Mouse (Mus musculus) liver, adult 2 months (tissue): ENCODE results near the gene Tdrd6. TPM values are rescaled to one million over a fixed set of nuclear protein-coding genes. Genes with fewer than 3 reads are reported as not detected.

Experiments
- DNase-seq: peaks from one replicate; pipeline ENCODE4 v3.0.0-alpha.2; 2011; ENCODE audit warnings: low read depth, low spot score; ENCODE audit errors: extremely low read depth
- H3K27ac ChIP-seq: fragments of 200-500 bp; replicated peaks from 2 replicates; pipeline ENCODE4 v1.5.1; 2012; ENCODE audit warnings: low read depth, mild to moderate bottlenecking, control low read depth, inconsistent platforms, low read length; ENCODE audit not compliant: insufficient read depth
- H3K27me3 ChIP-seq: fragments of 200-500 bp; 2 replicates; pipeline ENCODE4 v1.6.1; 2012; ENCODE audit warnings: mild to moderate bottlenecking, moderate library complexity, low read length, inconsistent platforms; ENCODE audit not compliant: control insufficient read depth, insufficient read depth
- H3K36me3 ChIP-seq: fragments of 200-500 bp; 2 replicates; pipeline ENCODE4 v1.6.1; 2012; ENCODE audit warnings: low read length, inconsistent platforms; ENCODE audit not compliant: control insufficient read depth, insufficient read depth
- H3K4me1 ChIP-seq: fragments of 200-500 bp; 2 replicates; pipeline ENCODE4 v1.6.1; 2011; ENCODE audit warnings: low read length; ENCODE audit not compliant: control insufficient read depth, insufficient read depth
- H3K4me3 ChIP-seq: fragments of 200-500 bp; 2 replicates; pipeline ENCODE4 v1.5.1; 2011; ENCODE audit warnings: low read depth, mild to moderate bottlenecking, control low read depth, low read length, moderate library complexity; ENCODE audit not compliant: insufficient read depth
- H3K79me2 ChIP-seq: fragments of 200-500 bp; 2 replicates; pipeline ENCODE4 v1.6.1; 2012; ENCODE audit warnings: inconsistent platforms, mild to moderate bottlenecking, low read length, moderate library complexity; ENCODE audit not compliant: control insufficient read depth, insufficient read depth
- H3K9ac ChIP-seq: fragments of 200-500 bp; 2 replicates; pipeline ENCODE4 v1.6.1; 2012; ENCODE audit warnings: low read depth, mild to moderate bottlenecking, control low read depth, inconsistent platforms, low read length
- CTCF ChIP-seq: fragments of 200-500 bp; IDR thresholded peaks from 2 replicates; pipeline ENCODE4 v1.5.1; 2011; ENCODE audit warnings: low read depth, low read length, control low read depth
- POLR2A ChIP-seq: fragments of 200-500 bp; IDR thresholded peaks from 2 replicates; pipeline ENCODE4 v1.6.1; 2011; ENCODE audit warnings: low read length, control low read depth; ENCODE audit not compliant: insufficient read depth; ENCODE audit errors: extremely low read depth
- WGBS: fragments of 180-500 bp; shearing (Covaris S2); methylation state at CpG from one replicate; pipeline ENCODE4 v1.1.7; 2018; 5-methylcytosine and 5-hydroxymethylcytosine counted together
- polyA plus RNA-seq: library from polyadenylated mRNA; depleted of rRNA; stranded (reverse); fragments of >200 nt; gene quantifications from 2 replicates; pipeline ENCODE4 v1.2.3, GENCODE M21; 2012
- total RNA-seq: library from RNA; depleted of rRNA; stranded (reverse); fragments of >200 nt; gene quantifications from 2 replicates; pipeline ENCODE4 v1.2.3, GENCODE M21; 2014

The Tdrd6 gene
- total and polyA plus RNA-seq, 2 experiments = not detected

GRCm38 (mm10) chr17:43646925-43647324, 16.8 kb upstream of the Tdrd6 start:
- TF ChIP-seq CTCF (no peak), POLR2A (no peak)
- no peak overlapping the region for H3K9ac ChIP-seq
- WGBS = 75% methylated on average over 5 of the region's 5 CpGs
- no peak for DNase-seq
- no peaks in the 10 kb centered on the region for H3K36me3 ChIP-seq
- H3K4me1 ChIP-seq = peaks cover 5% of the 10 kb centered on the region
- H3K27ac ChIP-seq = no peak overlapping the region
- H3K4me3 ChIP-seq = no peak overlapping the region
- no peaks in the 10 kb centered on the region for H3K27me3 ChIP-seq
- H3K79me2 ChIP-seq = no peaks in the 10 kb centered on the region

GRCm38 (mm10) chr17:43645136-43645535, 15.0 kb upstream of the Tdrd6 start:
- Histone ChIP-seq H3K9ac (no peak overlapping the region), H3K4me3 (no peak overlapping the region), H3K36me3 (no peaks in the 10 kb centered on the region), H3K79me2 (no peaks in the 10 kb centered on the region), H3K27me3 (no peaks in the 10 kb centered on the region), H3K4me1 (peaks cover 5% of the 10 kb centered on the region), H3K27ac (no peak overlapping the region)
- DNase-seq = no peak
- 91% methylated on average over 3 of the region's 3 CpGs for WGBS
- TF ChIP-seq POLR2A (no peak), CTCF (no peak)

- no peak for TF ChIP-seq POLR2A
- TF ChIP-seq CTCF = no peak
Observed at GRCm38 (mm10) chr17:43644375-43644774, 14.3 kb upstream of the Tdrd6 start.

GRCm38 (mm10) chr17:43643191-43643590, 13.1 kb upstream of the Tdrd6 start:
- no peak for TF ChIP-seq CTCF
- TF ChIP-seq POLR2A = no peak
- H3K4me1 ChIP-seq = peaks cover 5% of the 10 kb centered on the region
- no peaks in the 10 kb centered on the region for H3K27me3 ChIP-seq
- no peaks in the 10 kb centered on the region for H3K79me2 ChIP-seq
- no peak for DNase-seq
- WGBS = 90% methylated on average over 7 of the region's 7 CpGs
- H3K4me3 ChIP-seq = no peak overlapping the region
- H3K27ac ChIP-seq = no peak overlapping the region
- no peak overlapping the region for H3K9ac ChIP-seq
- no peaks in the 10 kb centered on the region for H3K36me3 ChIP-seq

More at GRCm38 (mm10) chr17:43644375-43644774, 14.3 kb upstream of the Tdrd6 start:
- H3K27me3 ChIP-seq = no peaks in the 10 kb centered on the region
- WGBS = 9% methylated on average over 7 of the region's 7 CpGs
- H3K4me3 ChIP-seq = no peak overlapping the region
- DNase-seq = peak; percentile 87
- no peak overlapping the region for H3K9ac ChIP-seq
- no peak overlapping the region for H3K27ac ChIP-seq
- H3K79me2 ChIP-seq = no peaks in the 10 kb centered on the region
- no peaks in the 10 kb centered on the region for H3K36me3 ChIP-seq
- H3K4me1 ChIP-seq = peaks cover 5% of the 10 kb centered on the region

GRCm38 (mm10) chr17:43640825-43641224, 10.7 kb upstream of the Tdrd6 start:
- Histone ChIP-seq H3K4me3 (no peak overlapping the region), H3K27me3 (no peaks in the 10 kb centered on the region), H3K4me1 (peaks cover 5% of the 10 kb centered on the region), H3K36me3 (no peaks in the 10 kb centered on the region), H3K27ac (no peak overlapping the region), H3K9ac (no peak overlapping the region), H3K79me2 (no peaks in the 10 kb centered on the region)
- 79% methylated on average over 1 of the region's 1 CpGs for WGBS
- DNase-seq = no peak
- TF ChIP-seq CTCF = no peak
- TF ChIP-seq POLR2A = no peak

- DNase-seq = no peak
- Histone ChIP-seq H3K27ac (no peak overlapping the region), H3K4me1 (no peaks in the 10 kb centered on the region), H3K79me2 (no peaks in the 10 kb centered on the region), H3K27me3 (no peaks in the 10 kb centered on the region), H3K36me3 (no peaks in the 10 kb centered on the region), H3K4me3 (no peak overlapping the region), H3K9ac (no peak overlapping the region)
- TF ChIP-seq CTCF (no peak), POLR2A (no peak)
- WGBS = 94% methylated on average over 4 of the region's 4 CpGs
Observed at GRCm38 (mm10) chr17:43637146-43637545, 7.0 kb upstream of the Tdrd6 start.
